Mouse (Mus musculus) erythroblast, embryonic 14.5 days (primary cell): Measurements from ENCODE around the gene Cldn14.
"Not testable (repeated sequence)": the region's sequence is repeated elsewhere in the genome, so short reads cannot be mapped to it uniquely, and the experiment has no call there.

Experiments used
- GATA1 ChIP-seq: IDR thresholded peaks from 2 replicates; pipeline ENCODE4 v1.6.1; 2012; ENCODE audit warnings: low read length, inconsistent platforms, mixed read lengths
- TAL1 ChIP-seq: IDR thresholded peaks from 3 replicates; pipeline ENCODE4 v1.6.1; 2012; ENCODE audit warnings: low read length, inconsistent platforms, mixed read lengths

DNA sequence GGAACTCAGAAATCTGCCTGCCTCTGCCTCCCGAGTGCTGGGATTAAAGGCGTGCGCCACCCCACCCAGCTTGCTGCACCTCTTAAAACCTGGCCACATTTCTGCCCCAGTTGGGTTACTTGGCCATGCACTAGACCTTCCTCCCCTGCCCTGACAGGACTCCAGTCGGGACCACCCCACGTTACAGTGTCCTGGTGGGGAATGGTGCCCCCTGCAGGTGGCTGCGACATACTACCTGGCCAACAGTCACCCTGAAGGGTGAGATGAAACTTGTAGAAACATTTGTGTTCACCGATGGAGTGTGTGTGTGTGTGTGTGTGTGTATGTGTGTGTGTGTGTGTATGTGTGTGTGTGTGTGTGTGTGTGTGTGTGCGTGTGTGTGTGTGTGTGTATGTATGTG lies 11.1 kb upstream of the Cldn14 start:
- TF ChIP-seq TAL1, GATA1: not testable (repeated sequence)
